8 mouse cellular contexts compared by ENCODE assay signal in genomic region chr11:121228129-121229017, GRCm38 (mm10). TPM values are rescaled to one million over a fixed set of nuclear protein-coding genes. Genes with fewer than 3 reads are reported as not detected.
A peak's percentile ranks its signal among the peaks of the same experiment; 100 is the strongest.
DNase-seq lines count a peak whose midpoint lies in the region; ATAC-seq and TF ChIP-seq lines count a peak whose summit lies in the region.

No protein-coding gene starts in this region.

- H3K9ac ChIP-seq in kidney, postnatal 0 days (ENCODE audit: low read depth, low read length), result peak overlapping the region; percentile 63
- peak overlapping the region; percentile 68 for H3K9ac ChIP-seq in embryonic facial prominence, embryonic 11.5 days (replicated peaks; ENCODE audit: low read length)
- H3K9ac ChIP-seq in intestine, embryonic 14.5 days (ENCODE audit: low read length), result peak overlapping the region; percentile 52
- peak overlapping the region; percentile 75 for H3K9ac ChIP-seq in midbrain, embryonic 11.5 days (ENCODE audit: low read length)

- no peak for DNase-seq in kidney, postnatal 0 days (ENCODE audit: low spot score)
- DNase-seq in kidney, adult 9 months, result no peak
- no peak for DNase-seq in embryonic facial prominence, embryonic 11.5 days (ENCODE audit: low spot score)
- no peak for DNase-seq in intestine, embryonic 14.5 days (ENCODE audit: low spot score)
- no peak for DNase-seq in midbrain, embryonic 11.5 days (ENCODE audit: low spot score, missing footprints)
- DNase-seq in right cerebral cortex, postnatal 36 days (ENCODE audit: low spot score in 2 of 2), result no peak
- DNase-seq in cerebellum, adult 11 months, result no peak
- DNase-seq in urinary bladder, adult 18-20 months (ENCODE audit: low spot score in 2 of 2), result no peak

- 0 out of 2 replicates have a peak, but pooled peaks have one; percentile 4 for ATAC-seq in kidney, postnatal 0 days (replicated peaks; ENCODE audit: low FRiP score, low read depth)
- ATAC-seq in embryonic facial prominence, embryonic 11.5 days (replicated peaks; ENCODE audit: insufficient number of reproducible peaks, low FRiP score, low TSS enrichment, low read depth), result no peak; the same call in 1 of the 2 replicates
- peak; percentile 10; the same call in 1 of the 2 replicates for ATAC-seq in intestine, embryonic 14.5 days (replicated peaks; ENCODE audit: low FRiP score, low TSS enrichment, low read depth)
- peak; percentile 8; the same call in 1 of the 2 replicates for ATAC-seq in midbrain, embryonic 11.5 days (ENCODE audit: low FRiP score)

- no peaks in the 10 kb centered on the region for H3K27me3 ChIP-seq in kidney, postnatal 0 days (ENCODE audit: insufficient read depth, low read length)
- H3K27me3 ChIP-seq in embryonic facial prominence, embryonic 11.5 days (ENCODE audit: control insufficient read depth, insufficient read depth, low read length), result no peaks in the 10 kb centered on the region
- H3K27me3 ChIP-seq in intestine, embryonic 14.5 days (replicated peaks; ENCODE audit: control insufficient read depth, insufficient read depth, low read length), result no peaks in the 10 kb centered on the region
- no peaks in the 10 kb centered on the region for H3K27me3 ChIP-seq in midbrain, embryonic 11.5 days (ENCODE audit: control insufficient read depth, insufficient read depth, low read length)

- H3K4me1 ChIP-seq in kidney, postnatal 0 days (replicated peaks; ENCODE audit: insufficient read depth, low read length), result peaks cover 9% of the 10 kb centered on the region; the same call in 1 of the 2 replicates
- H3K4me1 ChIP-seq in embryonic facial prominence, embryonic 11.5 days (ENCODE audit: control insufficient read depth, insufficient read depth, low read length), result no peaks in the 10 kb centered on the region; the same call in 1 of the 2 replicates
- H3K4me1 ChIP-seq in intestine, embryonic 14.5 days (replicated peaks; ENCODE audit: control insufficient read depth, insufficient read depth, low read length), result peaks cover 18% of the 10 kb centered on the region
- H3K4me1 ChIP-seq in midbrain, embryonic 11.5 days (ENCODE audit: control insufficient read depth, insufficient read depth, low read length), result peaks cover 11% of the 10 kb centered on the region

- WGBS in kidney, postnatal 0 days, result 19% methylated on average over 21 of the region's 21 CpGs
- 33% methylated on average over 21 of the region's 21 CpGs for WGBS in embryonic facial prominence, embryonic 11.5 days
- WGBS in intestine, embryonic 14.5 days, result 24% methylated on average over 21 of the region's 21 CpGs
- WGBS in midbrain, embryonic 11.5 days, result 36% methylated on average over 21 of the region's 21 CpGs

- H3K27ac ChIP-seq in kidney, postnatal 0 days, result peak overlapping the region; percentile 87
- no peak overlapping the region for H3K27ac ChIP-seq in embryonic facial prominence, embryonic 11.5 days (replicated peaks; ENCODE audit: low read depth, low read length)
- peak overlapping the region; percentile 51; the same call in 1 of the 2 replicates for H3K27ac ChIP-seq in intestine, embryonic 14.5 days (ENCODE audit: low read depth)
- H3K27ac ChIP-seq in midbrain, embryonic 11.5 days (ENCODE audit: low read depth, low read length), result peak overlapping the region; percentile 10; the same call in 1 of the 2 replicates

- no peaks in the 10 kb centered on the region for H3K9me3 ChIP-seq in kidney, postnatal 0 days (replicated peaks; ENCODE audit: low read length)
- no peaks in the 10 kb centered on the region for H3K9me3 ChIP-seq in embryonic facial prominence, embryonic 11.5 days (replicated peaks; ENCODE audit: control insufficient read depth, low read length)
- no peaks in the 10 kb centered on the region for H3K9me3 ChIP-seq in intestine, embryonic 14.5 days (ENCODE audit: control insufficient read depth, low read length)
- no peaks in the 10 kb centered on the region for H3K9me3 ChIP-seq in midbrain, embryonic 11.5 days (ENCODE audit: control insufficient read depth, low read length)

- peak overlapping the region; percentile 80 for H3K4me2 ChIP-seq in kidney, postnatal 0 days (ENCODE audit: low read length)
- peak overlapping the region; percentile 64 for H3K4me2 ChIP-seq in embryonic facial prominence, embryonic 11.5 days (ENCODE audit: low read depth, low read length)
- peak overlapping the region; percentile 60 for H3K4me2 ChIP-seq in intestine, embryonic 14.5 days (ENCODE audit: low read length)
- H3K4me2 ChIP-seq in midbrain, embryonic 11.5 days, result peak overlapping the region; percentile 84

- TF ChIP-seq CTCF in kidney, postnatal 0 days (IDR thresholded peaks at IDR 0.05; ENCODE audit: low read depth), result no peak

- peaks cover 25% of the 10 kb centered on the region for H3K36me3 ChIP-seq in kidney, postnatal 0 days (ENCODE audit: insufficient read depth, low read length)
- H3K36me3 ChIP-seq in embryonic facial prominence, embryonic 11.5 days (replicated peaks; ENCODE audit: control insufficient read depth, insufficient read depth, low read depth, low read length), result no peaks in the 10 kb centered on the region; the same call in 1 of the 2 replicates
- peaks cover 41% of the 10 kb centered on the region for H3K36me3 ChIP-seq in intestine, embryonic 14.5 days (ENCODE audit: control insufficient read depth, insufficient read depth, low read length)
- H3K36me3 ChIP-seq in midbrain, embryonic 11.5 days (ENCODE audit: control insufficient read depth, insufficient read depth, low read length), result peaks cover 15% of the 10 kb centered on the region

- peak overlapping the region; percentile 58 for H3K4me3 ChIP-seq in kidney, postnatal 0 days (replicated peaks; ENCODE audit: low read depth, low read length)
- H3K4me3 ChIP-seq in embryonic facial prominence, embryonic 11.5 days (ENCODE audit: low read depth, low read length), result peak overlapping the region; percentile 61
- H3K4me3 ChIP-seq in intestine, embryonic 14.5 days (ENCODE audit: low read depth, low read length), result peak overlapping the region; percentile 60
- peak overlapping the region; percentile 77 for H3K4me3 ChIP-seq in midbrain, embryonic 11.5 days (ENCODE audit: low read depth, low read length)

RNA-seq across cellular contexts. Expression of gene Cybc1, which starts 0.7 kb away (rescaled TPM):
- 24.3 and 27.2 TPM in 2 replicates for polyA plus RNA-seq in kidney, postnatal 0 days (2015; fragmentation: Nextera tagmentation; extraction: Ambion mirVana)
- polyA plus RNA-seq in embryonic facial prominence, embryonic 11.5 days (2014; fragmentation: Nextera tagmentation; extraction: Ambion mirVana), result 30.2 and 38.1 TPM in 2 replicates
- 38.1 and 38.2 TPM in 2 replicates for polyA plus RNA-seq in intestine, embryonic 14.5 days (2014; fragmentation: Nextera tagmentation; extraction: Ambion mirVana)
- 39.6 and 42.5 TPM in 2 replicates for polyA plus RNA-seq in midbrain, embryonic 11.5 days (2014; fragmentation: Nextera tagmentation; extraction: Ambion mirVana)

RNA-seq across cellular contexts. Expression of gene Narf, which starts 8.7 kb away (rescaled TPM):
- polyA plus RNA-seq in kidney, postnatal 0 days (2015; fragmentation: Nextera tagmentation; extraction: Ambion mirVana), result 30.7 and 34.6 TPM in 2 replicates
- 62.2 and 66.4 TPM in 2 replicates for polyA plus RNA-seq in embryonic facial prominence, embryonic 11.5 days (2014; fragmentation: Nextera tagmentation; extraction: Ambion mirVana)
- polyA plus RNA-seq in intestine, embryonic 14.5 days (2014; fragmentation: Nextera tagmentation; extraction: Ambion mirVana), result 41.1 and 45.2 TPM in 2 replicates
- polyA plus RNA-seq in midbrain, embryonic 11.5 days (2014; fragmentation: Nextera tagmentation; extraction: Ambion mirVana), result 65.5 and 72.7 TPM in 2 replicates

RNA-seq across cellular contexts. Expression of gene Ogfod3, which starts 23.9 kb away (rescaled TPM):
- polyA plus RNA-seq in kidney, postnatal 0 days (2015; fragmentation: Nextera tagmentation; extraction: Ambion mirVana), result 37.9 and 38.1 TPM in 2 replicates
- 16.0 and 19.0 TPM in 2 replicates for polyA plus RNA-seq in embryonic facial prominence, embryonic 11.5 days (2014; fragmentation: Nextera tagmentation; extraction: Ambion mirVana)
- 32.3 and 32.9 TPM in 2 replicates for polyA plus RNA-seq in intestine, embryonic 14.5 days (2014; fragmentation: Nextera tagmentation; extraction: Ambion mirVana)
- 16.5 and 21.5 TPM in 2 replicates for polyA plus RNA-seq in midbrain, embryonic 11.5 days (2014; fragmentation: Nextera tagmentation; extraction: Ambion mirVana)

RNA-seq across cellular contexts. Expression of gene Hexdc, which starts 24.1 kb away (rescaled TPM):
- polyA plus RNA-seq in kidney, postnatal 0 days (2015; fragmentation: Nextera tagmentation; extraction: Ambion mirVana), result 8.4 and 8.9 TPM in 2 replicates
- polyA plus RNA-seq in embryonic facial prominence, embryonic 11.5 days (2014; fragmentation: Nextera tagmentation; extraction: Ambion mirVana), result 5.4 and 6.3 TPM in 2 replicates
- polyA plus RNA-seq in intestine, embryonic 14.5 days (2014; fragmentation: Nextera tagmentation; extraction: Ambion mirVana), result 10.4 and 11.8 TPM in 2 replicates
- polyA plus RNA-seq in midbrain, embryonic 11.5 days (2014; fragmentation: Nextera tagmentation; extraction: Ambion mirVana), result 5.7 and 6.3 TPM in 2 replicates

RNA-seq across cellular contexts. Expression of gene Foxk2, which starts 31.4 kb away (rescaled TPM):
- 5.5 and 6.2 TPM in 2 replicates for polyA plus RNA-seq in kidney, postnatal 0 days (2015; fragmentation: Nextera tagmentation; extraction: Ambion mirVana)
- 13.4 and 18.1 TPM in 2 replicates for polyA plus RNA-seq in embryonic facial prominence, embryonic 11.5 days (2014; fragmentation: Nextera tagmentation; extraction: Ambion mirVana)
- 10.7 and 10.8 TPM in 2 replicates for polyA plus RNA-seq in intestine, embryonic 14.5 days (2014; fragmentation: Nextera tagmentation; extraction: Ambion mirVana)
- polyA plus RNA-seq in midbrain, embryonic 11.5 days (2014; fragmentation: Nextera tagmentation; extraction: Ambion mirVana), result 12.8 and 13.7 TPM in 2 replicates
